Mouse (Mus musculus): ENCODE data around the gene Mef2b.

DNA sequence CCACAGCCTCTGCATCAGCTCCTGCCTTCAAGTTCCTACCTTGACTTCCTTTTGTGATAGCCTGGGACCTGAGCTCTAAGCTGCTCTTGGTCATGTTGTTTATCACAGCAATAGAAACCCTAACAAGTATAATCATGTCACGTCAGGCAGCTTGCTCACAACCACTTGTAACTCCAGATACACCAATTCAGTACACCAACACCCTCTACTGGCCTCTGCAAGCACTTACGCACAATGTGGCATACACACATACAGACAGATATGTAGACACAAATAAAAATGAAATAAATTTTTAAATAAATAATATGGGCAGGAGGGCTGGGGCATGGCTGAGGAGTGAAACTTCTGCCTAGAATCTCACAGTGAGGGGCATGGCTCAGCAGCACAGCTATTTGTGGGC is 56.3 kb downstream of the Mef2b start:
- TF ChIP-seq CTCF (IDR thresholded peaks at IDR 0.05; ENCODE audit: low read depth) (peak; percentile 57), EP300 (optimal IDR thresholded peaks at IDR 0.05) (no peak)

All from stomach, postnatal 0 days (tissue).